Mouse (Mus musculus) liver, embryonic 14.5 days (tissue): ENCODE data around the gene Slit1.

ENCODE experiments used
- CTCF ChIP-seq: IDR thresholded peaks from 2 replicates; pipeline ENCODE4 v1.5.1; 2016; ENCODE audit warnings: antibody characterized with exemption, low read depth, control low read depth
- EP300 ChIP-seq: IDR thresholded peaks from 2 replicates; pipeline ENCODE4 v1.6.1; 2016; ENCODE audit warnings: antibody characterized with exemption, low read depth

DNA sequence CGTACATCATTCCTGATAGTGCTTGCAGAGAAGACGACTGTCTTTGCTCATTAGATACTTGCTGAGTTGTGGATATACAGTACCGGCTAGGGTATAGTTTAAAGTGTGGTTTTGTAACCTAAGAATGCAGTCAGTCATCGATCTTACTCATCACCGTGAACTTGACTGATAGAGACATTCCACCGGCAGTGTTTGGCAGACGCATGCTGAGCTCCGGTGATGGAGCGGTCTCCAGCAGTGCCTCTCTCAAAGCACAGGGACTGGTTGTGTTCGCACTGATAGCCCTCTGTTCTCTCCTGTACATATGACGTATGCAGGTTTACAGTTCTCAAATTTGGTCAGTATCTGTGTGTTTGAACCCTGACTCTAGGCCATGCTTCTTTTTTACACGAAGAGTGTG lies 151.7 kb downstream of the Slit1 start:
- TF ChIP-seq CTCF (no peak), EP300 (no peak)
